Mouse (Mus musculus): ENCODE results near the gene Gtf2ird2.

Gene Gtf2ird2

DNA sequence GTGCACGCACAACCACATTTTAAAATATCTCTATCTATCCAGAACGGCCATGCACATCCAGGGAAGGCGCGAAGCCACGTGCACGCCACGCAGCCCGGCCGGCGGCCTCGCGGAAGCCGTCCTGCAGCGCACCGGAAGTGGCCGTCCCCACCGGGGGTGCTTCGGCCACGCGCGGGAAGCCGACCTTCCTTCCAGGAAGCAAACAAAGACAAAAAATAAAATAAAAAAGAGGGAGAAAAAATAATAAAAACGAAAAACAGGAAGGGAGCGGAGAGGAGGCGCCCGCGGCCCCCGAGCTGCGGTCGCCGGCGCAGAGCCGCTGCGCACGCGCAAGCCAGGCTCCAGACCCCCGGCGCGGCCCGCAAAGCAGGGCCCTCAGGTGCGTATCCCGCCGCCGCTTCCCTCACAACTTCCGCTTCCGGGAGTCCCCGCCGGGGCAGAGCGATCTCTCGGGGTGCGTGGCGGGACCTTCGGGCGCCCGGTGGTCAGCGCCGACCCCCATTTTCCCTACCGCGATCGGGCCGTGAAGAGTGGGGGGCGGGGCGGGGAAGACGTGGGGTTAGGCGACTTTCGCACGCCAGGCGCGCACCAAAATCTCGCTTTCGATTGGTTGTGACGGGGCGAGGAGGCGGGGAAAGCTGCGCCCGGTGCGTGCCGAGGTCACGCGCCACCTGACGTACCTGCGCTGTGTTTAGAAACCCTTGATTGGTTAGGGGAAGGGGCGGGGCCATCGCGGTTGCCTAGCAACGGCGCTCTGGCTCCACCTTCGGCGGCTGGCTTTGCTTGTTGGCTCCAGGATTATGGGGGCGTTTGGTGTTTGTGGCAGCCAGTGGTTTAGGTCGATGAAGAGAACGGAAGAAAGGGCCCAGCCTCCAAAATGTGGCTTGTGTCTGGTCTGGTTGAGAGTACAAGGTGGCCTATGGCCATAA is at the start of gene Gtf2ird2:
Gene Gtf2ird2 (plus strand): TSS at position 140 of the 929 bp plus-strand sequence.
- peak; percentile 99 for DNase-seq (ENCODE audit: low read depth, low spot score)

DNA sequence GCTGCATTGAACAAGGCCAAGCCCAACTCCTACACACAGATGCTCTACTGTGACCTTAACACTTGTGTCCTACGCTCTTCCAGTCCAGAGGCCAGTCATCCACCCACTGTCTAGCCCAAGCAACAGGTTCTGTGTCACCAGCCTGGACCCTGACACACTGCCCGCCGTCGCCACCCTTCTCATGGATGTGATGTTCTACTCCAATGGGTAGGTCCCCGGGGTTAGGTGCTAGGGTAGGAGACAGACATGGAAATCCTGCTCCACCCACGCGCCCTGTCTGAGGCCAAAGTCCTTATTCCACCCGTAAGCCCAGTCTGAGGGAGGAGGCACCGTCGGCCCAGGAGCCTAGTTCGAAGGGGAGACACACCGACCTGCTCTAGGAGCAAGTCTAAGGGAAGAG is 47.8 kb upstream of the Gtf2ird2 start:
- no peak for DNase-seq (ENCODE audit: low read depth, low spot score)

- no peak for DNase-seq (ENCODE audit: low read depth, low spot score)
Observed at GRCm38 (mm10) chr5:134137933-134138332, 45.9 kb upstream of the Gtf2ird2 start.

- DNase-seq (ENCODE audit: low read depth, low spot score) = no peak
Observed at GRCm38 (mm10) chr5:134139429-134139828, 44.4 kb upstream of the Gtf2ird2 start.

DNA sequence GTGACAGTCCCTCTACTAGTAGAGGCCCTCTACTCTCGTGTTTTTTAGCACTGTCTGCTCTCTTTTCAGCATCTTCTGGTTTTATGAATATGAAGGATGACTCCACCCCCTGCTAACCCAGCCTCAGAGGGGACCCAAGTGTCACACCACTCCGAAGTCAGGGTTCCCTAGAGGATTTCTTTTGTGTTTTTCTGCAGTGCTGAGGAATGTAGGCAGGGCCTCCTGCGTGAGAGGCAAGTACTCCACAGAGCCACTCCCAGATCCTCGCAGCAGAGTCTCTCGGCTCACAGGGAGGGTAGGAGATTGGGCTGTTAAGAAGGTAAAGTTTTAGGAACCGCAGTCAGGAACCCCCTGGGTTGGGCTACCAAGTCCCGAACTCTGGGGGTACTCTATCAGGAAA is 42.6 kb upstream of the Gtf2ird2 start:
- DNase-seq (ENCODE audit: low read depth, low spot score) = no peak

DNA sequence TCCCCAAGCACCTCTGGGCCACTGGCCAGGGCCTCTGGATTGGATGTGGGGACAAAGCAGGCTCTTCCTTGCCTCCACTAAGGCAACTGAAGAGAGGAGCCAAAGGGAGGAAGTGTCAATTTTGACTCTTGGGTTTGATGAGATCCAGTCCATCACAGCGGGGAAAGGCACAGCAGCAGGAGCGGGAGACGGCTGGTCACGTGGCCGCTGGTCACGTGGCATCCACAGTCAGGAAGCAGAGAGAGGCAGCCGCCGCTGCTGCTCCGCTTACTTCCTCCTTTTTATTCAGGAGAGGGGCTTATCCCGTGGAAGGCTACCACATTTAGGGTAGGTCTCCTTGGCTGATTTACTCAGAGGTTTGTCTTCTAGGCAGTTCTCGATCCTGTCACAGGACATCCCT is 41.4 kb upstream of the Gtf2ird2 start:
- no peak for DNase-seq (ENCODE audit: low read depth, low spot score)

DNA sequence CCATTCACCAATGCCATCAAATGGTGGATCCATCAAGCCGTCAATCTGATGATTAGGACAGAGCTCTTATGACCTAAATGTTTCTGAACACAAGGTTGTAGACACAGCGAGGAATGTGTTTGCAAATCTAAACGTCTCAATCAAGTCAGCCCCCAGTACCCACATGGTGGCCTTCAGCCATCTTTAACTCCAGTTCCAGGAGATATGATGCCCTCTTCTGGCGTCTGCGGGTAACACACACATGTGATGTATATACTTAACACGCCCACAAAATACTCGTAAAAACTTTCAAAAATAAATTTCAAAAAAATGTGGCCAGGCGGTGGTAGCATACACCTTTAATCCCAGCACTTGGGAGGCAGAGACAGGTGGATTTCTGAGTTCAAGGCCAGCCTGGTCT is 38.8 kb upstream of the Gtf2ird2 start:
- no peak for DNase-seq (ENCODE audit: low read depth, low spot score)

DNA sequence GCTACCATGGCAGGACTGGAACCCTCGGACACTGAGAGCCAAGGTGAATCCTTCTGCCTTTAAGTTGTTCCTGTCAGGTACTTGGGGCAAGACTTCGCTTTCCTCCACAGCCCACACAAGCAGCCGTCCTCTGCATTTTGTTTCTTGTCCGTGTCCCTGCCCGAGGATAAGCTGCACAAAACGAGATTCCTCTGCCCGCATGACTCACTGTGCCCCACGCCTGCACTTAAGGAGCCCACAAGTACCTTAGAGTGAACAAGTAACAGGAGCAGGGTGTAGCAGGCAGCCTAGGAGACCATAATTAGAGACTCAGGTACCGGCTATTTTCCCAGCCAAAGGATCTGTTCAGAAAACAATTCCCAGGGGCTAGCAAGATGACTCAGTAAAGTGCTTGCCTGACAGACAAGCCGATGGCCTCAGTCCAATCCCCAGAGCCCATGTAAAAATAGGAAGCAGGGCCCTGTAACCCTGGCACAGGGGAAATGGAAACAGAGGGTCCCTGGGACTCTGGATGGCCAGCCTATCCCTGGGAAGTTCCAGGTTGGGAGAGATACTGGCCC is 36.5 kb upstream of the Gtf2ird2 start:
- DNase-seq (ENCODE audit: low read depth, low spot score) = peak; percentile 57

DNA sequence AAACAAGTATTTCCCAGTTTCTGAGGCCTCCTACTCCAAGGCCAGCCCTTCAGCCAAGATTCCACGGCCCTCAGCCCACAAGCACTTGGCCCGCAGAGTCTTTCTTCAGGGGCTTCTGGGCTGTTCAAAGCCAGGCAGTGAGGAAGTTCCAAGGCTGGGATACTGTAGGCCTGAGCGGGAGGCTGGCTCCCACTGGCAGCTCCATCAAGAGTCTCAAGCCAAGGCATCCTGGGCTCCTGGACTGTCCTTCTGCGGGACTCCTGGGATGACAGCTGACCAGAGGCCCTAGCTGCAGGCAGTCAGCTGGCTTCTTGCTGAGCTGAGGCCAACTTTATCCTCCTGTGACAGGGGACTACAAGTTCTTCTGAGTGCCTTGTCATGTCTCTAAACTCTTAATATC is 35.7 kb upstream of the Gtf2ird2 start:
- peak; percentile 15 for DNase-seq (ENCODE audit: low read depth, low spot score)

GRCm38 (mm10) chr5:134151895-134152294 is 31.9 kb upstream of the Gtf2ird2 start:
- no peak for DNase-seq (ENCODE audit: low read depth, low spot score)

DNA sequence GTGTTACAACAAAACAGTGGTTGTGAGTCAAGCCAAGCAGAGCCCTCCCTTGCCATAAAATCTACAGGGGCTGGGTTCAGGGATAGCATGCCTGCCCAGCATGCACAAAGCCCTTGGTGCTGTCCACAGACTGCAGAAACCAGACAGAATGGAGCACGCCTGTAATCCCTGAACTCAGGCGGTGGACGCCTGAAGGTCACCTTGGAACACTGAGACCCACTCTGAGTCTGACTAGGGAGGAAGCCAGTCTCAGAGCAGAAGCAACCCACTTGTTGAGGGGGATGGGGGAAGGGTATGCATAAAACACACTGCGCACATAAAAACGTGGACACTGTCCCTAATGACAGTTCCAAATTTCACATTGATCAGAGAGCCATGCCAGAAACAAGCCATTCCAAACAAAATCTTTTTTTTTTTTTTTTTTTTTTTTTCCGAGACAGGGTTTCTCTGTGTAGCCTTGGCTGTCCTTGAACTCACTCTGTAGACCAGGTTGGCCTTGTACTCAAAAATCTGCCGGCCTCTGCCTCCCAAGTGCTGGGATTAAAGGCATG is 27.8 kb upstream of the Gtf2ird2 start:
- no peak for DNase-seq (ENCODE audit: low read depth, low spot score)

GRCm38 (mm10) chr5:134164688-134165087 is 19.1 kb upstream of the Gtf2ird2 start:
- no peak for DNase-seq (ENCODE audit: low read depth, low spot score)

GRCm38 (mm10) chr5:134166642-134167041 is 17.2 kb upstream of the Gtf2ird2 start:
- no peak for DNase-seq (ENCODE audit: low read depth, low spot score)

GRCm38 (mm10) chr5:134168033-134168432 is 15.8 kb upstream of the Gtf2ird2 start:
- DNase-seq (ENCODE audit: low read depth, low spot score) = no peak

DNA sequence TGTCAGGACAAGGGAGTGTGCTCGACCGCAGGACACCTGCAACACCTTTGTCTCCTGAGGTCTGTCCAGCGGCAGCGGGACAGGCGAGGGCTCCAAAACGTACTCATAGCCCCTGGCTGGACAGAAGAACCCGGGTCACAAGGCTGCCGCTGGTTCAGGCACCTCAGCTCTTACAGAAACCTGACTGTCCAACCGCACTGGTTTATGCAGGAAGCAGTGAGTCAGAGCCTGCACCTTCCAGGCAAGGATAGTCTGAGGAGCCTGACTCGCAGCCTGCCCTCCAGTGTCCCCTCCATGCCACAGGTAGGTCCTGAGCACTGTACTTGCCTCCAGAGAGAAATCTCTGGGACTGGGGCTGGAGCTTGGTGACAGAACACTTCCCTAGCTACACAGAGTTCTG is 14.6 kb upstream of the Gtf2ird2 start:
- DNase-seq (ENCODE audit: low read depth, low spot score) = no peak

GRCm38 (mm10) chr5:134170167-134170566 is 13.7 kb upstream of the Gtf2ird2 start:
- no peak for DNase-seq (ENCODE audit: low read depth, low spot score)

- peak; percentile 41 for DNase-seq (ENCODE audit: low read depth, low spot score)
Observed at GRCm38 (mm10) chr5:134173206-134173605, 10.6 kb upstream of the Gtf2ird2 start.

- no peak for DNase-seq (ENCODE audit: low read depth, low spot score)
Observed at GRCm38 (mm10) chr5:134175696-134176095, 8.1 kb upstream of the Gtf2ird2 start.

DNA sequence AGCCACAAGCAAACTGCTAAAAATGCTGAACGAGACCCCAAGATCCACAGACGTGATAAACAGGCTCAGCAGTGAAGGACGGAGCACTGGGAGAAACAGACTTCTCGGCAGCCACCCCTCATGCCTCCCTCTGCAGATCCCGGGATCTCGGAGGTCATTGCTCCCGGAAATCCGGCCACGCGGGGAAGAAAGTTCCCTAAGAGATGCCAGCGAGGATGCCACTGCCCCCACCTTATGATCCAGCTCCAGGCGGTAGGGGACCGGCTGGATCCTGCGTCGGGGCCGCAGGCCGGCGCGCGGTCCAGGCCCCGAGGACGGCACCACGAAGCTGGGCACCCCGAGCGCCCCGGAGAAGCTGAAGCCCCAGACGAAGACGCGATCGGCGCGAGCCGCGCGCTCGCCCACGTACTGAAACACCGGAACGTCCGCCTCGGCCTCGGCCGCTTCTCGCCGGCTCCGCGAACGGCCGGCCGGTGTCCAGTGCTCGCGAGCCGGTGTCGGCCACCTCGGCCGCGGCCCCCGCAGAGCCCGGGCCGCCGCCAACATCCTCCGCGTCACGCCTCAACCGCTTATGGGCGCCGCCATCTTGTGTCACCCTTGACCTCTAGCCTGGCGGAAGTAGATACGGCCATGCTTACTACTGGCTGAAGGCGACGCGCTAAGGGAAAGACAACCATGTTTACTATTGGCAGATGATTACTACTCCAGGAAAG is 7.5 kb upstream of the Gtf2ird2 start, which contains the start of gene Rcc1l:
Gene Rcc1l (minus strand): TSS at position 606 of the 713 bp plus-strand sequence.
- peak; percentile 97 for DNase-seq (ENCODE audit: low read depth, low spot score)

- no peak for DNase-seq (ENCODE audit: low read depth, low spot score)
Observed at GRCm38 (mm10) chr5:134178536-134178935, 5.3 kb upstream of the Gtf2ird2 start.

DNA sequence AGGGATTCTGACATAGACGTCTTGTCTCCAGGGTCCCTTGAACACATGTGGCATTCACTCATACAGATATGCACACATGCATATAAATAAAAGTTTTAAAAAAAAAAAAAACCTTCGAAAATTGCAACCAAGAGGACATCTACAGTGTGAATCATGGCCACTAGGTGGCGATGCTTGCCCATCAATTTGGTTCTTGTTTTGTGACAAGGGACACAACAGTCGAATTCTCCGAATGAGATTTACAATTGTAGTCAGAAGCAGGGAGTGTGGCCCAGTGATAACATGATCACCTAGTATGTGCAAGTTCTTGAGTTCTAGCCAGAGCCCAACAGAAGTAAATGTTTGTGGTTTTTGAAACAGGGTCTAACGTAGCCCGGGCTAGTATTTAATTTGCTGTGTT is 3.9 kb upstream of the Gtf2ird2 start:
- peak; percentile 92 for DNase-seq (ENCODE audit: low read depth, low spot score)

- no peak for DNase-seq (ENCODE audit: low read depth, low spot score)
Observed at GRCm38 (mm10) chr5:134182172-134182571, 1.6 kb upstream of the Gtf2ird2 start.

Measured in brain, adult 2 months (tissue).